Mouse (Mus musculus): ENCODE measurements around the gene Arhgef33. TPM values are rescaled to one million over a fixed set of nuclear protein-coding genes. Genes with fewer than 3 reads are reported as not detected.

The Arhgef33 gene
- total RNA-seq, 2 experiments from 2014 or later = not detected

DNA sequence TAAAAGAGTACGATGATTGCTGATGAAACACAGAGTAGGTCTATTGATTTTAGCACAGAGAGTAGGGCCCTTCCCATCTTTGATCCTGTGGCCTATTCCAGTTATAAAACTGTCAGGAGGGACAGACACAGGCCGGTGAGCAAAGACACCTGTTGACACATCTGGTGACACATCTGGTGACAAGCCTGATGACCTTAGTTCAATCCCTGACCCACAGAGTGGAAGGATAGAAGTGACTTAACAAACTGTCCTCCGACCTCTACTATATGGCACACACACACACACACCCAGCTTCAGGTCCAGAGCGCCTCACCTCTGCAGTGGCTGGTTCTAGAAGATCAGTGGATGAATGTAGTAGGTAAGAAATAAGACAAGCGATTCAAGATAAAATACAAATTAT lies 139.3 kb downstream of the Arhgef33 start:
- DNase-seq (ENCODE audit: low spot score) = no peak

Other genes with a start within 250 kb of the Arhgef33 start
- 10 to 100 TPM; 15.0 to 15.3 TPM for gene Hnrnpll, start 245.1 kb upstream of the Arhgef33 start, total RNA-seq (2021)
- gene Galm, start 179.9 kb upstream of the Arhgef33 start, total RNA-seq (2021) = 1 to 10 TPM; 2.5 to 2.8 TPM
- gene Srsf7, start 100.1 kb upstream of the Arhgef33 start, total RNA-seq (2021) = 10 to 100 TPM; 26.3 to 31.9 TPM
- gene Ttc39d, start 99.9 kb upstream of the Arhgef33 start, total RNA-seq (2021) = not detected
- gene Gemin6, start 83.0 kb upstream of the Arhgef33 start, total RNA-seq (2021) = 1 to 10 TPM; 7.1 to 7.8 TPM
- 1 to 10 TPM; 6.9 to 7.4 TPM for gene Morn2, start 17.2 kb upstream of the Arhgef33 start, total RNA-seq (2021)
- gene Dhx57, start 16.9 kb upstream of the Arhgef33 start, total RNA-seq (2021) = 1 to 10 TPM; 6.4 to 7.7 TPM
- not detected for gene Gm10190, start 66.1 kb downstream of the Arhgef33 start, total RNA-seq (2021)
- 10 to 100 TPM; 15.0 to 15.6 TPM for gene Sos1, start 173.0 kb downstream of the Arhgef33 start, total RNA-seq (2021)